Comparison of ENCODE assay signal across 19 mouse cellular contexts in genomic region chr1:176922842-176923241, GRCm38 (mm10).
A peak's percentile ranks its signal among the peaks of the same experiment; 100 is the strongest.
DNase-seq lines count a peak whose midpoint lies in the region; ATAC-seq and TF ChIP-seq lines count a peak whose summit lies in the region.
"Had no signal": no experiment of that assay in that cellular context is flagged by ENCODE, and none has a peak within 500 bp of the region (broad histone marks: within the 10 kb centered on the region; RNA-seq: fewer than 3 reads in every experiment).

No protein-coding gene starts in this region.

- no peak for ATAC-seq in hindbrain, embryonic 13.5 days (ENCODE audit: low FRiP score)
- peak; percentile 53; the same call in 1 of the 2 replicates for ATAC-seq in neural tube, embryonic 12.5 days (ENCODE audit: low FRiP score, low read depth)
- ATAC-seq in forebrain, embryonic 14.5 days, result peak; percentile 90
- ATAC-seq in midbrain, postnatal 0 days (ENCODE audit: low FRiP score), result no peak
- ATAC-seq: inflammation-experienced regulatory T-cells, adult 6 months had no signal

- peak overlapping the region; percentile 71 for H3K27ac ChIP-seq in hindbrain, embryonic 10.5 days
- no peak overlapping the region for H3K27ac ChIP-seq in hindbrain, embryonic 13.5 days
- H3K27ac ChIP-seq in neural tube, embryonic 12.5 days, result no peak overlapping the region
- peak overlapping the region; percentile 15; the same call in 1 of the 2 replicates for H3K27ac ChIP-seq in forebrain, embryonic 14.5 days (ENCODE audit: low read depth, low read length)
- H3K27ac ChIP-seq in midbrain, postnatal 0 days (ENCODE audit: low read depth, low read length), result no peak overlapping the region
- H3K27ac ChIP-seq: heart, adult 2 months; macrophage had no signal

- no peak overlapping the region for H3K9ac ChIP-seq in hindbrain, embryonic 13.5 days
- no peak overlapping the region for H3K9ac ChIP-seq in neural tube, embryonic 12.5 days
- 0 out of 2 replicates have a peak overlapping the region, but pooled peaks have one; percentile 1 for H3K9ac ChIP-seq in forebrain, embryonic 14.5 days (ENCODE audit: low read length)
- H3K9ac ChIP-seq in midbrain, postnatal 0 days (replicated peaks; ENCODE audit: low read length, poor library complexity, severe bottlenecking), result no peak overlapping the region

- 23% methylated on average over 5 of the region's 5 CpGs for whole genome bisulfite sequencing in hindbrain, embryonic 10.5 days
- 9% methylated on average over 5 of the region's 5 CpGs for WGBS in hindbrain, embryonic 13.5 days
- 23% methylated on average over 5 of the region's 5 CpGs for WGBS in neural tube, embryonic 12.5 days
- WGBS in forebrain, embryonic 14.5 days, result 1% methylated on average over 5 of the region's 5 CpGs
- WGBS in midbrain, postnatal 0 days, result 21% methylated on average over 5 of the region's 5 CpGs

- no peaks in the 10 kb centered on the region for H3K27me3 ChIP-seq in hindbrain, embryonic 10.5 days (ENCODE audit: insufficient read depth, poor library complexity, severe bottlenecking)
- no peaks in the 10 kb centered on the region for H3K27me3 ChIP-seq in hindbrain, embryonic 13.5 days
- no peaks in the 10 kb centered on the region for H3K27me3 ChIP-seq in neural tube, embryonic 12.5 days (replicated peaks)
- no peaks in the 10 kb centered on the region for H3K27me3 ChIP-seq in forebrain, embryonic 14.5 days (replicated peaks; ENCODE audit: control insufficient read depth, insufficient read depth, low read length)
- no peaks in the 10 kb centered on the region for H3K27me3 ChIP-seq in midbrain, postnatal 0 days (ENCODE audit: insufficient read depth, low read length)
- H3K27me3 ChIP-seq: CH12.LX had no signal

- no peak for TF ChIP-seq CTCF in midbrain, postnatal 0 days (IDR thresholded peaks at IDR 0.05)

- H3K4me2 ChIP-seq in hindbrain, embryonic 13.5 days, result no peak overlapping the region
- H3K4me2 ChIP-seq in neural tube, embryonic 12.5 days (replicated peaks), result no peak overlapping the region
- H3K4me2 ChIP-seq in forebrain, embryonic 14.5 days (ENCODE audit: low read length), result no peak overlapping the region
- H3K4me2 ChIP-seq in midbrain, postnatal 0 days (ENCODE audit: low read depth, low read length, poor library complexity, severe bottlenecking), result no peak overlapping the region

- peak; percentile 42 for DNase-seq in hindbrain, embryonic 10.5 days (ENCODE audit: low spot score)
- no peak for DNase-seq in neural tube, embryonic 10.5 days (ENCODE audit: extremely low spot score, low spot score)
- DNase-seq in forebrain, embryonic 14.5 days (ENCODE audit: low spot score), result peak; percentile 76
- DNase-seq in midbrain, postnatal 0 days (ENCODE audit: low spot score), result peak; percentile 46
- DNase-seq in spleen, adult 12 weeks (ENCODE audit: low spot score), result no peak
- DNase-seq in adrenal gland, adult (ENCODE audit: inconsistent age in 2 of 2, low spot score in 1 of 2), result no peak
- DNase-seq: adrenal gland, postnatal 10 days; cerebellum, adult 11-12 months; cerebellum, postnatal 36 days; gastrocnemius, postnatal 14 days; heart, adult 2 months; kidney, adult 9 months; layer of hippocampus, postnatal 36 days; lung, adult 2 months had no signal

- peaks cover 16% of the 10 kb centered on the region for H3K4me1 ChIP-seq in hindbrain, embryonic 10.5 days (replicated peaks)
- H3K4me1 ChIP-seq in hindbrain, embryonic 13.5 days (replicated peaks), result no peaks in the 10 kb centered on the region; the same call in 1 of the 2 replicates
- H3K4me1 ChIP-seq in neural tube, embryonic 12.5 days, result 0 out of 2 replicates have a peak, but pooled peaks cover 5% of the 10 kb centered on the region
- peaks cover 3% of the 10 kb centered on the region; the same call in 1 of the 2 replicates for H3K4me1 ChIP-seq in forebrain, embryonic 14.5 days (ENCODE audit: control insufficient read depth, insufficient read depth, low read length)
- H3K4me1 ChIP-seq in midbrain, postnatal 0 days (ENCODE audit: insufficient read depth, low read length), result no peaks in the 10 kb centered on the region

- H3K36me3 ChIP-seq in hindbrain, embryonic 10.5 days, result peaks cover 5% of the 10 kb centered on the region; the same call in 1 of the 2 replicates
- H3K36me3 ChIP-seq in hindbrain, embryonic 13.5 days, result peaks cover 5% of the 10 kb centered on the region
- H3K36me3 ChIP-seq in neural tube, embryonic 12.5 days, result peaks cover 4% of the 10 kb centered on the region
- no peaks in the 10 kb centered on the region for H3K36me3 ChIP-seq in forebrain, embryonic 14.5 days (ENCODE audit: control insufficient read depth, insufficient read depth, low read length)
- H3K36me3 ChIP-seq in midbrain, postnatal 0 days (ENCODE audit: insufficient read depth, low read length), result peaks cover 2% of the 10 kb centered on the region; the same call in 1 of the 2 replicates

- H3K9me3 ChIP-seq in hindbrain, embryonic 10.5 days, result no peaks in the 10 kb centered on the region
- no peaks in the 10 kb centered on the region for H3K9me3 ChIP-seq in hindbrain, embryonic 13.5 days
- no peaks in the 10 kb centered on the region for H3K9me3 ChIP-seq in neural tube, embryonic 12.5 days
- no peaks in the 10 kb centered on the region for H3K9me3 ChIP-seq in forebrain, embryonic 14.5 days (replicated peaks; ENCODE audit: control insufficient read depth, low read length)
- H3K9me3 ChIP-seq in midbrain, postnatal 0 days (ENCODE audit: low read length), result no peaks in the 10 kb centered on the region

- no peak overlapping the region for H3K4me3 ChIP-seq in hindbrain, embryonic 10.5 days
- H3K4me3 ChIP-seq in hindbrain, embryonic 13.5 days, result no peak overlapping the region
- H3K4me3 ChIP-seq in neural tube, embryonic 12.5 days, result no peak overlapping the region
- H3K4me3 ChIP-seq in forebrain, embryonic 14.5 days (ENCODE audit: low read depth, low read length), result no peak overlapping the region
- no peak overlapping the region for H3K4me3 ChIP-seq in midbrain, postnatal 0 days (ENCODE audit: low read depth, low read length)
- H3K4me3 ChIP-seq: heart, adult 2 months had no signal

Comparison
In these comparisons a context has a peak if more than half of its experiments do, and no peak if none do; other contexts are left out.
1. H3K27ac ChIP-seq: peak in hindbrain, embryonic 10.5 days (single experiment) and forebrain, embryonic 14.5 days (single experiment); none in hindbrain, embryonic 13.5 days (single experiment), neural tube, embryonic 12.5 days (single experiment) and midbrain, postnatal 0 days (single experiment).
2. DNase-seq: peak in hindbrain, embryonic 10.5 days (single experiment), forebrain, embryonic 14.5 days (single experiment) and midbrain, postnatal 0 days (single experiment); none in neural tube, embryonic 10.5 days (single experiment), spleen, adult 12 weeks (single experiment) and adrenal gland, adult (0 of 2).
3. ATAC-seq: peak in neural tube, embryonic 12.5 days (single experiment) and forebrain, embryonic 14.5 days (single experiment); none in hindbrain, embryonic 13.5 days (single experiment) and midbrain, postnatal 0 days (single experiment).